Mouse (Mus musculus) MEL (cell line): Measurements from ENCODE around the gene Eif4ebp2.

Experiments used
- CHD1 ChIP-seq: IDR thresholded peaks from 2 replicates; pipeline ENCODE4 v1.6.1; 2012; ENCODE audit warnings: low read depth, mild to moderate bottlenecking, inconsistent platforms, low read length, improper control_type of control experiment
- CTCF ChIP-seq, 3 experiments: IDR thresholded peaks in 2 of 3; conservative IDR thresholded peaks in 1 of 3; 2 replicates each; pipeline ENCODE4 v1.5.1; 2011 to 2012; ENCODE audit warnings: low read length in 3 of 3, low read depth in 2 of 3, mild to moderate bottlenecking in 2 of 3, improper control_type of control experiment in 1 of 3, inconsistent platforms in 1 of 3, mixed read lengths in 1 of 3, moderate library complexity in 1 of 3; ENCODE audit not compliant: control insufficient read depth in 1 of 3, insufficient read depth in 1 of 3, poor library complexity in 1 of 3, severe bottlenecking in 1 of 3
- EP300 ChIP-seq, 2 experiments: IDR thresholded peaks; 2 replicates each; pipeline ENCODE4 v1.6.1; 2011; ENCODE audit warnings: improper control_type of control experiment in 2 of 2, low read length in 2 of 2, low read depth in 1 of 2, mild to moderate bottlenecking in 1 of 2
- GABPA ChIP-seq: IDR thresholded peaks from 2 replicates; pipeline ENCODE4 v1.6.1; 2012; ENCODE audit warnings: low read depth, mild to moderate bottlenecking, inconsistent platforms, low read length, improper control_type of control experiment, moderate library complexity
- GATA1 ChIP-seq: IDR thresholded peaks from 2 replicates; pipeline ENCODE4 v1.6.1; 2011; ENCODE audit warnings: low read depth, low read length, improper control_type of control experiment
- MAFK ChIP-seq: IDR thresholded peaks from 2 replicates; pipeline ENCODE4 v1.6.1; 2011; ENCODE audit warnings: low read depth, mild to moderate bottlenecking, low read length, improper control_type of control experiment, borderline replicate concordance
- MAX ChIP-seq: IDR thresholded peaks from 2 replicates; pipeline ENCODE4 v1.6.1; 2011; ENCODE audit warnings: low read length, improper control_type of control experiment
- POLR2A ChIP-seq, 2 experiments: IDR thresholded peaks; 2 replicates each; pipeline ENCODE4 v1.6.1; 2011 to 2012; ENCODE audit warnings: low read length in 2 of 2, mild to moderate bottlenecking in 2 of 2, control low read depth in 1 of 2, improper control_type of control experiment in 1 of 2, low read depth in 1 of 2, moderate library complexity in 1 of 2; ENCODE audit not compliant: control insufficient read depth in 1 of 2, insufficient read depth in 1 of 2, poor library complexity in 1 of 2

DNA sequence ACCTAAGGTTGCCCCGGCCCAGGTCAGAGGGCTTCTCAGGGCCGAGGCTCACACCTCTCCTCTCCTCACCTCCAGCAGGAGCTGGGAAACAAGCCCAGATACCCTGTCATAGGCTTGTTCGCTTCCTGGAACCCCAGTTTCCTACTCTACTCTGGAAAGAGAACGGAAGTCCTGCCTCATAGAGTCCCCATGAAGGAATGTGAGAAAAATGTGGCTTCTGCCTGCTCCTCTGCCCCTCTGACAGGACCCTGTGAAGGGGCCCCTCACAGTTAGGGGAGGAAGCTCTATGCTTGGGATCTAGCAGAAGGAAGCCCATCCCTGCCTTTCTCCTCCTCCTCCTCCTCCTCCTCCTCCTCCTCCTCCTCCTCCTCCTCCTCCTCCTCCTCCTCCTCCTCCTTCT, 59.9 kb downstream of the Eif4ebp2 start:
- TF ChIP-seq POLR2A (IDR thresholded peaks at IDR 0.05; ENCODE audit: control insufficient read depth in 1 of 2, insufficient read depth in 1 of 2, low read depth in 1 of 2, low read length in 2 of 2, poor library complexity in 1 of 2) (no peak), CHD1 (no peak), EP300 (IDR thresholded peaks at IDR 0.05; ENCODE audit: low read depth in 1 of 2, low read length in 2 of 2) (no peak), GABPA (no peak), GATA1 (no peak), CTCF (IDR thresholded peaks at IDR 0.05 in 2 of 3, conservative IDR thresholded peaks at IDR 0.05 in 1 of 3; ENCODE audit: control insufficient read depth in 1 of 3, insufficient read depth in 1 of 3, low read depth in 2 of 3, low read length in 3 of 3, poor library complexity in 1 of 3, severe bottlenecking in 1 of 3) (no peak), MAX (no peak), MAFK (no peak)
